Mouse (Mus musculus) layer of hippocampus, adult 11-12 months (tissue): ENCODE data around the gene Fcrl1.

Source experiments
- DNase-seq: peaks from one replicate; pipeline ENCODE4 v3.0.0; 2022; ENCODE audit warnings: low spot score

Gene Fcrl1

DNA sequence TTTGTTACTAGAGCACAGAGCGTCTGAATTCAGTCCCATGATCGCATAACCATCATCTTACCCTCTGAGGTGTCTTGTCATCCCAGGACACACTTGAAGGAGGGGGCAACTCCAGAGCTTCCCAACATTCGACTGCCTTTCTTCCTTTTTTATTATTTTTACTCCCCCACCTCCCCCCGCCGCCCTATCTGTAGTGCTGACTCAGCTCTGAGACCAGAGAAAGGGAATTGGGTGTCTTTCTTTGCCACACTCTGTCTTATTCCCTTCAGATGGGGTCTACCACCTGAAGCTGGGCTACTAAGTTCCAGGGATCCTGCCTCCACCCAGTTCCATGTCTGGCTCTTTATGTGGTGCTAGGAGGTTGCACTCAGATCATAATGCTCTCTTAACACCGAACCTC is 34.4 kb downstream of the Fcrl1 start:
- no peak for DNase-seq

GRCm38 (mm10) chr3:87411150-87411549 is 35.0 kb downstream of the Fcrl1 start:
- peak; percentile 19 for DNase-seq

DNA sequence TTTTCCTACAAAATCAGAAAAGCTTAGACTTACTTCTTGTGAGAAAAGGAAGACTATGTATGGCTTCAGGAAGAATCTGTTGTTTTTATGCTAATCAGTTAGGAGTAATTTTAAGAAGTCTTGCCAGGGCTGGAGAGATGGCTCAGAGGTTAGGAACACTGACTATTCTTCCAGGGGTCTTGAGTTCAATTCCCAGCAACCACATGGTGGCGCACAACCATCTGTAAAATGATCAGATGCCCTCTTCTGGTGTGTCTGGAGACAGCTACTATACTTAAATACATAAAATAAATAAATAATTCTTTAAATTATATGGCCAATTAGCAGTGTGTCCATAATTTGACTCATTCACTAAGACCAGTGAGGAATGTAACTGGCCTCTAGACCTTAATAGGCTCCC is 44.5 kb downstream of the Fcrl1 start:
- DNase-seq = no peak

DNA sequence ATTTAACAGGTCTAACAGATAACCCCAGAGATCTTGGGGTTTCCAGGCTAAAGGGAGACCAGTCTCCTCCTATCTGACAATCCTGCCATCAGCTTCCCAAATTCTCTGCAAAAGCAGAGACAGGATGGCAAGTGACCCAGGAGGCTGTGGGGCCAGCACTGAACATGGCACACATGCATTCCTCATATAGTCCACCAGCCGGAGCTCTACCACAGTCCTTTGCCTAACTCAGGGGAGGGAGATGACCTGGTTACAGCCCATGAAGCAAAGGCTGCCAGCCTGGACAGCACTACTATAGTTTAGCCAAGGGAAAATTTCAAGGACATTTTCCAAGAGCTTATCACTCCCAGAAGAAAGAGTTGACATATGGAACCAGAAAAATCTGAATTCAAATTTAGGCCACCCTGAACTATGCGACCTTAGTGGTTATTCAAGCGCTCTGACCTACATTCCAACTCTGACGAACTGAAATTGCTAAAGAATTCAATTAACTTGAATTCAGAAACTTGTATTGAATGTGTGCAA is 46.3 kb downstream of the Fcrl1 start:
- DNase-seq = no peak

- DNase-seq = no peak
Observed at GRCm38 (mm10) chr3:87435479-87435878, 59.3 kb downstream of the Fcrl1 start, which contains the start of gene Fcrl5. TSS of gene Fcrl5 (plus strand) at chr3:87435773.

- no peak for DNase-seq
Observed at GRCm38 (mm10) chr3:87440586-87440985, 64.4 kb downstream of the Fcrl1 start.

GRCm38 (mm10) chr3:87443968-87444367 is 67.8 kb downstream of the Fcrl1 start:
- no peak for DNase-seq
